Mouse (Mus musculus) forebrain, embryonic 11.5 days (tissue): ENCODE results near the gene Pheta1. TPM values are rescaled to one million over a fixed set of nuclear protein-coding genes. Genes with fewer than 3 reads are reported as not detected.
"Not testable (repeated sequence)": the region's sequence is repeated elsewhere in the genome, so short reads cannot be mapped to it uniquely, and the experiment has no call there.

ENCODE experiments used
- ATAC-seq: fragments of 200-750 bp; cut with Nextera tagmentation; replicated peaks from 2 replicates; pipeline ENCODE4 v1.8.0; 2017; ENCODE audit warnings: moderate TSS enrichment; ENCODE audit not compliant: low FRiP score
- DNase-seq: peaks from one replicate; pipeline ENCODE4 v3.0.0-alpha.2; 2017; ENCODE audit warnings: low spot score
- H3K27ac ChIP-seq: fragments of 300-500 bp; sonication (generic); 2 replicates; pipeline ENCODE4 v1.5.1; 2014; ENCODE audit warnings: low read depth, low read length
- H3K27me3 ChIP-seq: fragments of 300-500 bp; sonication (generic); 2 replicates; pipeline ENCODE4 v1.6.1; 2014; ENCODE audit warnings: mild to moderate bottlenecking, low read length, mixed read lengths; ENCODE audit not compliant: control insufficient read depth, insufficient read depth
- H3K36me3 ChIP-seq: fragments of 300-500 bp; sonication (generic); 2 replicates; pipeline ENCODE4 v1.6.1; 2014; ENCODE audit warnings: mild to moderate bottlenecking, low read length, moderate library complexity, mixed read lengths; ENCODE audit not compliant: control insufficient read depth, insufficient read depth
- H3K4me1 ChIP-seq: fragments of 300-500 bp; sonication (generic); replicated peaks from 2 replicates; pipeline ENCODE4 v1.6.1; 2014; ENCODE audit warnings: low read length, mixed read lengths; ENCODE audit not compliant: control insufficient read depth, insufficient read depth
- H3K4me2 ChIP-seq: fragments of 300-500 bp; sonication (generic); 2 replicates; pipeline ENCODE4 v1.6.1; 2014; ENCODE audit warnings: low read depth, mild to moderate bottlenecking, low read length, moderate library complexity, mixed read lengths; ENCODE audit not compliant: severe bottlenecking
- H3K4me3 ChIP-seq: fragments of 300-500 bp; sonication (generic); 2 replicates; pipeline ENCODE4 v1.5.1; 2014; ENCODE audit warnings: low read depth, low read length
- H3K9ac ChIP-seq: fragments of 300-500 bp; sonication (generic); 2 replicates; pipeline ENCODE4 v1.6.1; 2014; ENCODE audit warnings: low read length
- H3K9me3 ChIP-seq: fragments of 300-500 bp; sonication (generic); 2 replicates; pipeline ENCODE4 v1.6.1; 2016; ENCODE audit warnings: low read length, mixed read lengths; ENCODE audit not compliant: control insufficient read depth
- WGBS: fragments of 180-500 bp; shearing (Covaris S2); extraction: QIAGEN DNeasy Blood & Tissue Kit; methylation state at CpG from one replicate; pipeline ENCODE4 v1.1.7; 2014; 5-methylcytosine and 5-hydroxymethylcytosine counted together
- polyA plus RNA-seq: library from polyadenylated mRNA; unstranded; fragments of >200 nt; fragmentation: Nextera tagmentation; extraction: Ambion mirVana; gene quantifications from 2 replicates; pipeline ENCODE4 v1.2.1, GENCODE M21; 2014

Pheta1 gene
- polyA plus RNA-seq, 1 experiment from 2014 or later = 35.7 TPM

DNA sequence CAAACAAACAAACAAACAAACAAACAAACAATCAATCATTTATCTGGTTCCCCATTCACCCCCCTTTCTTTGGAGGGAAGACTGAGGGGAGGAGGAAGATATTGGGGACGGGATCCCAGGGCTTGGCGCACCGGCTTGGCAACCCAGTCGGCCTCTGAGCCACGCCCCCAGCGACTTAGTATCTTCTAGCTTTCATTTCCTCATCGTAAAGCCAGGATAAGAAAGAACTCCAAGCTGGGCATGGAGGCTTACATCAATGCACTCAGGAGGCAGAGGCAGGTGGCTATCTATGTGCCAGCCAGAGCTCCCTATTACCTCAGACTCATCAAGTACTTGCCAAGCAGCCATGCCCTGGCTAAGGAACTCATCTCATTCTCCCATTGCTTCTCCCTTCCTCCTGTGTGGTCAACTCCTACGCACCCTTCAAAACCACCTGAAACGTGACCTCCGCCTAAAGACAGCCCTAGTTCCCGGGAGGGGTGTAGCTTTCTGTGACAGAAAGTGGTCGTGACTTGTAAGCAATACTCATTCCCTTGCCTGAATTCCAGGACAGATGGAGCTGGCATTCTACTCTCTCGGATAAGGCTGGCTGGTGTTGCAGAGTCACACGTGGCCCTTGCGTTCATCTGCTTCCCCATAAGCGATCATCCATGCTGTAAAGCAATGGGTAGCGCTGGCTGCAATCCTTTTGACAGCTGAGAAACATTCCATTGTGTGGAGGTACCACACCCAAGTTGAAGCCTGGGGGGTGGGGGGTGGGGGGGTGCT lies 5.5 kb upstream of the Pheta1 start:
- Histone ChIP-seq H3K4me1 (peaks cover 15% of the 10 kb centered on the region), H3K4me2 (peak overlapping the region; percentile 86), H3K27me3 (peaks cover 38% of the 10 kb centered on the region), H3K9me3 (no peaks in the 10 kb centered on the region), H3K9ac (peak overlapping the region; percentile 70), H3K36me3 (no peaks in the 10 kb centered on the region), H3K27ac (no peak overlapping the region), H3K4me3 (no peak overlapping the region)
- ATAC-seq (no peak), DNase-seq (no peak)
- WGBS = 18% methylated on average over 17 of the region's 17 CpGs

DNA sequence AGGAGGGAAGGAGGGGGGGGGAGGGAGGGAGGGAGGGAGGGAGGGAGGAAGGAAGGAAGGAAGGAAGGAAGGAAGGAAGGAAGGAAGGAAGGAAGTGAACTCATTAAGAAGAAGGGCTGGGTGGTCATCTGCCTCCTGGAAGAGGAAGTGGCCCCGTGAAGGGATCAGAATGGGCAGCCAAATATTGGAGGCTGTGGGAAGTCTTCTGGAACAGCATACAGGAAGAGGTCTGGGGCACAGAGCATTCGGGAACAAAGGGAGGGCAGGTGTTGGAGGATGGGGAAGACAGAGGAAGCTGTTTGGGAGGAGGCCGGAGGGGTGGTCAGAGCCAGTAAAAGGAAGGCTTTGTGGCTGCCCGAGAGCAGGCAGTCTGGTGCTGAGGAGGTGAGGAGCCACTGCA lies 3.4 kb upstream of the Pheta1 start:
- 53% methylated on average over 4 of the region's 4 CpGs for WGBS
- no peaks in the 10 kb centered on the region for H3K36me3 ChIP-seq
- H3K27ac ChIP-seq = no peak overlapping the region
- H3K4me1 ChIP-seq = peaks cover 15% of the 10 kb centered on the region
- no peaks in the 10 kb centered on the region for H3K9me3 ChIP-seq
- DNase-seq (no peak), ATAC-seq (no peak)
- H3K4me3 ChIP-seq = no peak overlapping the region
- H3K4me2 ChIP-seq = no peak overlapping the region
- no peak overlapping the region for H3K9ac ChIP-seq
- peaks cover 26% of the 10 kb centered on the region for H3K27me3 ChIP-seq

GRCm38 (mm10) chr5:121846322-121846721 lies 2.5 kb upstream of the Pheta1 start:
- peaks cover 17% of the 10 kb centered on the region for H3K4me1 ChIP-seq
- 0 out of 2 replicates have a peak, but pooled peaks cover 3% of the 10 kb centered on the region for H3K36me3 ChIP-seq
- DNase-seq (no peak), ATAC-seq (no peak)
- H3K27me3 ChIP-seq = peaks cover 26% of the 10 kb centered on the region
- H3K9me3 ChIP-seq = no peaks in the 10 kb centered on the region
- 85% methylated on average over 11 of the region's 11 CpGs for WGBS
- H3K4me3 ChIP-seq = no peak overlapping the region
- no peak overlapping the region for H3K27ac ChIP-seq
- H3K9ac ChIP-seq = no peak overlapping the region
- H3K4me2 ChIP-seq = no peak overlapping the region

DNA sequence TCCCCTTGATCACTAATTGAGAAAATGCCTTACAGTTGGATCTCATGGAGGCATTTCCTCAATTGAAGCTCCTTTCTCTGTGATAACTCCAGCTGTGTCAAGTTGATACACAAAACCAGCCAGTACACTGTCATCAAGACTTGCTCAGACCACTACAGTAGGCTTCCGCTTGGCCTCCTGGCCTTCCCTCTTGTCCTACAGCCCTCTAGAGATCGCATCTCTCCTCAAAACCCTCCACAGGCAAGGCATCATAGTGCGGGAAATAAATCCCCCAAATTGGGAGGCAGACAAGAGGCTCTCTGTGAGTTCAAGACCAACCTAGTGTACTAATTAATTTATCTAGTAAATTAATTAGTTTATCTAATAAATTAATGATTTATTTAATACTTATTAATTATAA lies 1.5 kb upstream of the Pheta1 start:
- H3K9me3 ChIP-seq, H3K4me2 ChIP-seq, H3K4me3 ChIP-seq, H3K36me3 ChIP-seq, H3K9ac ChIP-seq, H3K27ac ChIP-seq, DNase-seq, ATAC-seq: not testable (repeated sequence)
- Histone ChIP-seq H3K4me1 (peaks cover 17% of the 10 kb centered on the region), H3K27me3 (peaks cover 19% of the 10 kb centered on the region)
- WGBS = 87% methylated on average over 3 of the region's 3 CpGs

DNA sequence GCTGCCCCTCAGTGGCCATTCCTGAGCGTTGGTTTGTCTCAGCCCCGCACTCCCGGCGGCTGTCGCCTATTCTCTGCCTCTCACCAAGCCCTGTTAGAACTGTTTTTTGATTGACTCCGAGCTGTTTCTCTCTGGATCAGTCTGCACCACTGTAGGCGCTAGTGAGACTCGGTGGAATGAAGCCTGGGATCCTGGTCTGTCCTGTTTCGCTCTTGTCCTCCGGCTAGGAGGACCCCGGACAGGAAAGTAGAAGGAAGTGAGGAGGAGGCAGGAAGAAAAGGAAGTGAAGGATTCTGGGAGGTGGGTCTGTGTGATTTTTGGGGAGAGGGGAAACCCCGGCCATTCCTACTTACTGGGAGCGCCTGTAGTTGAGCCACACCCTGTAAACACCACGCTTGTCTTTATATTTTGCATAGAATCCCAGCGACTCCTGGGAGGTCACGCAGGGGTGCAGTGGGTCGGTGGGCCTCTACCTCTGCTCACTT lies 707 bp upstream of the Pheta1 start:
- ATAC-seq (peak; percentile 32; the same call in 1 of the 2 replicates), DNase-seq (peak; percentile 77)
- peak overlapping the region; percentile 85 for H3K4me3 ChIP-seq
- no peaks in the 10 kb centered on the region for H3K9me3 ChIP-seq
- peaks cover 13% of the 10 kb centered on the region; the same call in 1 of the 2 replicates for H3K36me3 ChIP-seq
- 1% methylated on average over 17 of the region's 17 CpGs for WGBS
- 0 out of 2 replicates have a peak overlapping the region, but pooled peaks have one; percentile 37 for H3K27ac ChIP-seq
- H3K27me3 ChIP-seq = peaks cover 13% of the 10 kb centered on the region
- H3K4me2 ChIP-seq = peak overlapping the region; percentile 71
- peaks cover 17% of the 10 kb centered on the region for H3K4me1 ChIP-seq
- H3K9ac ChIP-seq = peak overlapping the region; percentile 86

- no peak for ATAC-seq
- H3K9ac ChIP-seq = peak overlapping the region; percentile 86
- peak overlapping the region; percentile 85 for H3K4me3 ChIP-seq
- H3K4me1 ChIP-seq = peaks cover 19% of the 10 kb centered on the region
- DNase-seq = no peak
- peak overlapping the region; percentile 57 for H3K4me2 ChIP-seq
- 43% methylated on average over 20 of the region's 20 CpGs for WGBS
- H3K36me3 ChIP-seq = peaks cover 15% of the 10 kb centered on the region; the same call in 1 of the 2 replicates
- no peaks in the 10 kb centered on the region for H3K9me3 ChIP-seq
- no peaks in the 10 kb centered on the region for H3K27me3 ChIP-seq
- H3K27ac ChIP-seq = peak overlapping the region; percentile 25; the same call in 1 of the 2 replicates
These were observed 930 bp downstream of the Pheta1 start for GRCm38 (mm10) chr5:121849478-121850349.

- Histone ChIP-seq H3K4me2 (no peak overlapping the region), H3K4me3 (no peak overlapping the region), H3K9ac (no peak overlapping the region; the same call in 1 of the 2 replicates), H3K9me3 (no peaks in the 10 kb centered on the region), H3K27me3 (no peaks in the 10 kb centered on the region), H3K27ac (no peak overlapping the region), H3K36me3 (peaks cover 15% of the 10 kb centered on the region; the same call in 1 of the 2 replicates), H3K4me1 (peaks cover 14% of the 10 kb centered on the region)
- DNase-seq (no peak), ATAC-seq (no peak)
- 90% methylated on average over 9 of the region's 9 CpGs for WGBS
These were observed 4.7 kb downstream of the Pheta1 start for GRCm38 (mm10) chr5:121853368-121854051.

- WGBS = 74% methylated on average over 10 of the region's 10 CpGs
- DNase-seq (no peak), ATAC-seq (no peak)
- Histone ChIP-seq H3K9me3 (no peaks in the 10 kb centered on the region), H3K36me3 (peaks cover 15% of the 10 kb centered on the region; the same call in 1 of the 2 replicates), H3K27ac (no peak overlapping the region), H3K4me2 (no peak overlapping the region), H3K4me1 (peaks cover 12% of the 10 kb centered on the region), H3K9ac (no peak overlapping the region), H3K27me3 (no peaks in the 10 kb centered on the region), H3K4me3 (no peak overlapping the region)
These were observed 6.0 kb downstream of the Pheta1 start for GRCm38 (mm10) chr5:121854768-121855167.
